Mouse (Mus musculus) forebrain, postnatal 0 days (tissue): ENCODE measurements around the gene Sstr4. TPM values are rescaled to one million over a fixed set of nuclear protein-coding genes. Genes with fewer than 3 reads are reported as not detected.

Source experiments
- ATAC-seq: fragments of 200-750 bp; cut with Nextera tagmentation; 2 replicates; pipeline ENCODE4 v1.8.0; 2017; ENCODE audit warnings: mild to moderate bottlenecking, moderate library complexity
- DNase-seq: peaks from one replicate; pipeline ENCODE4 v3.0.0-alpha.2; 2015
- H3K27ac ChIP-seq: fragments of 300-500 bp; sonication (generic); 2 replicates; pipeline ENCODE4 v1.5.1; 2014; ENCODE audit warnings: low read depth, mild to moderate bottlenecking, antibody characterized with exemption, low read length, moderate library complexity, mixed read lengths
- H3K27me3 ChIP-seq: fragments of 300-500 bp; sonication (generic); 2 replicates; pipeline ENCODE4 v1.6.1; 2014; ENCODE audit warnings: mild to moderate bottlenecking, low read length, mixed read lengths; ENCODE audit not compliant: insufficient read depth
- H3K36me3 ChIP-seq: fragments of 300-500 bp; sonication (generic); 2 replicates; pipeline ENCODE4 v1.6.1; 2014; ENCODE audit warnings: mild to moderate bottlenecking, moderate library complexity; ENCODE audit not compliant: insufficient read depth
- H3K4me1 ChIP-seq: fragments of 300-500 bp; sonication (generic); 2 replicates; pipeline ENCODE4 v1.6.1; 2014; ENCODE audit warnings: antibody characterized with exemption; ENCODE audit not compliant: insufficient read depth
- H3K4me2 ChIP-seq: fragments of 300-500 bp; sonication (generic); 2 replicates; pipeline ENCODE4 v1.6.1; 2014; ENCODE audit warnings: low read depth, mild to moderate bottlenecking, moderate library complexity
- H3K4me3 ChIP-seq: fragments of 300-500 bp; sonication (generic); 2 replicates; pipeline ENCODE4 v1.5.1; 2014; ENCODE audit warnings: low read depth, low read length, mixed read lengths
- H3K9ac ChIP-seq: fragments of 300-500 bp; sonication (generic); 2 replicates; pipeline ENCODE4 v1.6.1; 2014; ENCODE audit warnings: mild to moderate bottlenecking
- H3K9me3 ChIP-seq: fragments of 300-500 bp; sonication (generic); 2 replicates; pipeline ENCODE4 v1.6.1; 2016; ENCODE audit warnings: low read length
- CTCF ChIP-seq: sonication (generic); IDR thresholded peaks from 2 replicates; pipeline ENCODE4 v1.5.1; 2016; ENCODE audit warnings: antibody characterized with exemption, control low read depth, low read depth
- WGBS: fragments of 180-500 bp; shearing (Covaris S2); extraction: QIAGEN DNeasy Blood & Tissue Kit; methylation state at CpG from one replicate; pipeline ENCODE4 v1.1.7; 2014; 5-methylcytosine and 5-hydroxymethylcytosine counted together
- polyA plus RNA-seq: library from polyadenylated mRNA; unstranded; fragments of >200 nt; fragmentation: Nextera tagmentation; extraction: Ambion mirVana; gene quantifications from 2 replicates; pipeline ENCODE4 v1.2.1, GENCODE M21; 2015
- total RNA-seq: library from RNA; depleted of rRNA; stranded (reverse); fragments of >200 nt; gene quantifications from 2 replicates; pipeline ENCODE4 v1.2.3, GENCODE M21; 2014; rRNA removed

The Sstr4 gene
- total and polyA plus RNA-seq, 2 experiments from 2014 or later, result 2.8 to 10.7 TPM

GRCm38 (mm10) chr2:148443249-148443958 lies 48.3 kb downstream of the Sstr4 start, which contains the start of gene Cd93:
Cd93 (minus strand) TSS chr2:148443563.
- TF ChIP-seq CTCF, result no peak
- Histone ChIP-seq H3K4me3 (no peak within 1 kb of the TSS), H3K4me1 (no peaks in the 10 kb centered on the region), H3K9ac (no peak within 1 kb of the TSS), H3K4me2 (0 out of 2 replicates have a peak within 1 kb of the TSS, but pooled peaks have one; percentile 3), H3K9me3 (no peaks in the 10 kb centered on the region), H3K27ac (no peak within 1 kb of the TSS), H3K36me3 (no peaks in the 10 kb centered on the region), H3K27me3 (no peaks in the 10 kb centered on the region)
- WGBS, result 67% methylated on average over 13 of the region's 13 CpGs
- ATAC-seq (peak; percentile 14; the same call in 1 of the 2 replicates), DNase-seq (no peak)

GRCm38 (mm10) chr2:148444472-148444871 lies 49.3 kb downstream of the Sstr4 start:
- Histone ChIP-seq H3K9ac (no peak overlapping the region), H3K9me3 (no peaks in the 10 kb centered on the region), H3K36me3 (no peaks in the 10 kb centered on the region), H3K4me3 (no peak overlapping the region), H3K27me3 (no peaks in the 10 kb centered on the region), H3K4me1 (no peaks in the 10 kb centered on the region), H3K4me2 (no peak overlapping the region), H3K27ac (no peak overlapping the region)
- no peak for DNase-seq
- no peak for ATAC-seq
- 80% methylated on average over 1 of the region's 1 CpGs for WGBS
- TF ChIP-seq CTCF, result no peak

- Histone ChIP-seq H3K9me3 (no peaks in the 10 kb centered on the region), H3K4me2 (no peak overlapping the region), H3K36me3 (no peaks in the 10 kb centered on the region), H3K4me1 (no peaks in the 10 kb centered on the region), H3K9ac (no peak overlapping the region), H3K27me3 (no peaks in the 10 kb centered on the region), H3K27ac (no peak overlapping the region), H3K4me3 (no peak overlapping the region)
- no peak for DNase-seq
- WGBS, result 92% methylated on average over 1 of the region's 1 CpGs
- TF ChIP-seq CTCF, result no peak
- ATAC-seq, result no peak
Observed at GRCm38 (mm10) chr2:148445616-148446015, 50.5 kb downstream of the Sstr4 start.

Other genes with a start within 250 kb of the Sstr4 start
- gene Thbd, start 12.8 kb downstream of the Sstr4 start, total RNA-seq, result 16.2 and 24.2 TPM in 2 replicates
- gene Thbd, start 12.8 kb downstream of the Sstr4 start, polyA plus RNA-seq, result 9.6 and 11.1 TPM in 2 replicates
- 15.2 and 22.4 TPM in 2 replicates for gene Cd93, start 48.2 kb downstream of the Sstr4 start, total RNA-seq
- 4.0 and 4.5 TPM in 2 replicates for gene Cd93, start 48.2 kb downstream of the Sstr4 start, polyA plus RNA-seq